Mouse (Mus musculus) liver, adult 2 months (tissue): ENCODE measurements around the gene Dcaf15. TPM values are rescaled to one million over a fixed set of nuclear protein-coding genes. Genes with fewer than 3 reads are reported as not detected.
A peak's percentile ranks its signal among the peaks of the same experiment; 100 is the strongest.

Experiments
- DNase-seq: peaks from one replicate; pipeline ENCODE4 v3.0.0-alpha.2; 2011; ENCODE audit warnings: low read depth, low spot score; ENCODE audit errors: extremely low read depth
- H3K27ac ChIP-seq: fragments of 200-500 bp; replicated peaks from 2 replicates; pipeline ENCODE4 v1.5.1; 2012; ENCODE audit warnings: low read depth, mild to moderate bottlenecking, control low read depth, inconsistent platforms, low read length; ENCODE audit not compliant: insufficient read depth
- H3K27me3 ChIP-seq: fragments of 200-500 bp; 2 replicates; pipeline ENCODE4 v1.6.1; 2012; ENCODE audit warnings: mild to moderate bottlenecking, moderate library complexity, low read length, inconsistent platforms; ENCODE audit not compliant: control insufficient read depth, insufficient read depth
- H3K36me3 ChIP-seq: fragments of 200-500 bp; 2 replicates; pipeline ENCODE4 v1.6.1; 2012; ENCODE audit warnings: low read length, inconsistent platforms; ENCODE audit not compliant: control insufficient read depth, insufficient read depth
- H3K4me1 ChIP-seq: fragments of 200-500 bp; 2 replicates; pipeline ENCODE4 v1.6.1; 2011; ENCODE audit warnings: low read length; ENCODE audit not compliant: control insufficient read depth, insufficient read depth
- H3K4me3 ChIP-seq: fragments of 200-500 bp; 2 replicates; pipeline ENCODE4 v1.5.1; 2011; ENCODE audit warnings: low read depth, mild to moderate bottlenecking, control low read depth, low read length, moderate library complexity; ENCODE audit not compliant: insufficient read depth
- H3K79me2 ChIP-seq: fragments of 200-500 bp; 2 replicates; pipeline ENCODE4 v1.6.1; 2012; ENCODE audit warnings: inconsistent platforms, mild to moderate bottlenecking, low read length, moderate library complexity; ENCODE audit not compliant: control insufficient read depth, insufficient read depth
- H3K9ac ChIP-seq: fragments of 200-500 bp; 2 replicates; pipeline ENCODE4 v1.6.1; 2012; ENCODE audit warnings: low read depth, mild to moderate bottlenecking, control low read depth, inconsistent platforms, low read length
- CTCF ChIP-seq: fragments of 200-500 bp; IDR thresholded peaks from 2 replicates; pipeline ENCODE4 v1.5.1; 2011; ENCODE audit warnings: low read depth, low read length, control low read depth
- POLR2A ChIP-seq: fragments of 200-500 bp; IDR thresholded peaks from 2 replicates; pipeline ENCODE4 v1.6.1; 2011; ENCODE audit warnings: low read length, control low read depth; ENCODE audit not compliant: insufficient read depth; ENCODE audit errors: extremely low read depth
- WGBS: fragments of 180-500 bp; shearing (Covaris S2); methylation state at CpG from one replicate; pipeline ENCODE4 v1.1.7; 2018; 5-methylcytosine and 5-hydroxymethylcytosine counted together
- polyA plus RNA-seq: library from polyadenylated mRNA; depleted of rRNA; stranded (reverse); fragments of >200 nt; gene quantifications from 2 replicates; pipeline ENCODE4 v1.2.3, GENCODE M21; 2012
- total RNA-seq: library from RNA; depleted of rRNA; stranded (reverse); fragments of >200 nt; gene quantifications from 2 replicates; pipeline ENCODE4 v1.2.3, GENCODE M21; 2014

Dcaf15 gene
- total and polyA plus RNA-seq, 2 experiments, result 1.4 to 9.9 TPM

GRCm38 (mm10) chr8:84073230-84073976, 31.2 kb downstream of the Dcaf15 start:
- H3K79me2 ChIP-seq, result peaks cover 30% of the 10 kb centered on the region; the same call in 1 of the 2 replicates
- no peaks in the 10 kb centered on the region for H3K27me3 ChIP-seq
- DNase-seq, result no peak
- H3K4me1 ChIP-seq, result peaks cover 42% of the 10 kb centered on the region
- no peak overlapping the region for H3K4me3 ChIP-seq
- no peak overlapping the region for H3K9ac ChIP-seq
- no peaks in the 10 kb centered on the region for H3K36me3 ChIP-seq
- 85% methylated on average over 10 of the region's 10 CpGs for WGBS
- TF ChIP-seq POLR2A (no peak), CTCF (no peak)
- no peak overlapping the region for H3K27ac ChIP-seq

- H3K79me2 ChIP-seq, result peaks cover 35% of the 10 kb centered on the region; the same call in 1 of the 2 replicates
- H3K9ac ChIP-seq, result no peak overlapping the region
- no peaks in the 10 kb centered on the region for H3K36me3 ChIP-seq
- TF ChIP-seq POLR2A, result no peak
- peak; percentile 16; the same call in 1 of the 2 replicates for TF ChIP-seq CTCF
- peak; percentile 72 for DNase-seq
- no peak overlapping the region for H3K27ac ChIP-seq
- H3K27me3 ChIP-seq, result no peaks in the 10 kb centered on the region
- H3K4me3 ChIP-seq, result no peak overlapping the region
- WGBS, result 61% methylated on average over 10 of the region's 10 CpGs
- H3K4me1 ChIP-seq, result peaks cover 48% of the 10 kb centered on the region
These were observed 32.2 kb downstream of the Dcaf15 start for GRCm38 (mm10) chr8:84072321-84072720.

DNA sequence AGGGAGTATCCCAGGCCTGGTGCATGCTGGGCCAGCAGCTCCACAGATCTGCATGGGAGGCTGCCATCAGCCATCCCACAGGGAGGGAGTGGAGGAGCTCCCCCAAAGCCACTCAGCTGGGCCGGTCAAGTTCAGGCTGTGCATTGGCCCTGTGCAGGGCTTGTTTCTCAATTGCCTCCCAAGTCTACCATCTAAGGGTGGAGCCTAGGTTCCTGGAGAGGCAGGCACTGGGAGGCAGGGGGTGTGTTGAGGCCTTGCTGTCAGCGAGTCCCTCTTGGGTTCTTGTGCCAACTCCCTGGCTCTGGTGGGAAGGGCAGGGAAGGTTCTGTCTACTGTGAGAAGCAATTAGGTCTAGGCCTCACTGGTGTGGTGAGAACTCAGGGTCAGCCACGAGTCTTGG, 32.6 kb downstream of the Dcaf15 start:
- Histone ChIP-seq H3K4me1 (peaks cover 48% of the 10 kb centered on the region), H3K9ac (no peak overlapping the region), H3K79me2 (peaks cover 35% of the 10 kb centered on the region; the same call in 1 of the 2 replicates), H3K36me3 (no peaks in the 10 kb centered on the region), H3K27me3 (no peaks in the 10 kb centered on the region), H3K4me3 (no peak overlapping the region), H3K27ac (no peak overlapping the region)
- no peak for DNase-seq
- TF ChIP-seq CTCF, result no peak
- 41% methylated on average over 3 of the region's 3 CpGs for WGBS

DNA sequence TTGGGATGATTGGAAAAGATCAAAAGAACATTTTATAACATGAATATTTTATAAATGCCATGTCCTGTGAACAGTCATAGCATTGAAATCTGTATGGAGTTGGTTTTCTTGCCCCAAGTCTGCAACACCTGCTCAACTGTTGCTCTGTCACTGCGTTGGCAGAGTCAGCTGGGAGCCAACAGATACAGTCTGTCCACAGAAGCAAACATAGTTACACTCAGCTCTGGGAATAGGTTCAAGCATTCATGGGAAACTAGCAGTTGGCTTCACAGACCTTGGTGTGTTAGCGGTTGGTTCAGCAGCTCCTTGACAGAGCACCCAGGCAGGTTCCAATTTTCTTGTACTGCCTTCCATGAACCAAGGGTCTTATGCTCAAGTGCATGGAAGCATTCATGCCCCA, 33.9 kb downstream of the Dcaf15 start:
- peaks cover 48% of the 10 kb centered on the region for H3K4me1 ChIP-seq
- peak; percentile 77 for DNase-seq
- WGBS, result 28% methylated on average over 2 of the region's 2 CpGs
- no peak overlapping the region for H3K27ac ChIP-seq
- H3K9ac ChIP-seq, result no peak overlapping the region
- H3K27me3 ChIP-seq, result no peaks in the 10 kb centered on the region
- H3K79me2 ChIP-seq, result peaks cover 26% of the 10 kb centered on the region; the same call in 1 of the 2 replicates
- H3K4me3 ChIP-seq, result no peak overlapping the region
- no peaks in the 10 kb centered on the region for H3K36me3 ChIP-seq
- TF ChIP-seq POLR2A, result no peak
- TF ChIP-seq CTCF, result no peak

DNA sequence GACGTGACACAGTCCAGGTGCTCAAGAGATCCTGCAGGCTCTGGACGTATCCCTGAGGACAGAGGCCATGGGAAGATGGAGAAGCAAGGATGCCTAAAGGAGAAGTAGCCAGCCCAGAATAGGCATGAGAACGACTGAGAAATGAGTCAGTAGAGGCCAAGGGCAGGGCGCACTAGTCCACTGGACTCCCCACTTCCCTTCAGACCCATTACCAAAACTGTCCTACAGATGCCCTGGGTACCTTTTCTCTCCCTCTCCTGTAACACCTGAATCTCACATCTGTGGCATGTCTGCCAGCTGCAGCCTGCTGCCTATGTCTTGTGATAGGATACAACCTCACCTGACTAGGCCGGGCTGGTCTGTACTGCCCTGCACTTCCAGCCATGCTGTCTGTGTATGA, 34.3 kb downstream of the Dcaf15 start:
- Histone ChIP-seq H3K27ac (no peak overlapping the region), H3K9ac (no peak overlapping the region), H3K4me1 (peaks cover 48% of the 10 kb centered on the region), H3K36me3 (no peaks in the 10 kb centered on the region), H3K79me2 (peaks cover 24% of the 10 kb centered on the region; the same call in 1 of the 2 replicates), H3K4me3 (no peak overlapping the region), H3K27me3 (no peaks in the 10 kb centered on the region)
- WGBS, result 82% methylated on average over 5 of the region's 5 CpGs
- no peak for TF ChIP-seq POLR2A
- no peak for TF ChIP-seq CTCF
- no peak for DNase-seq

DNA sequence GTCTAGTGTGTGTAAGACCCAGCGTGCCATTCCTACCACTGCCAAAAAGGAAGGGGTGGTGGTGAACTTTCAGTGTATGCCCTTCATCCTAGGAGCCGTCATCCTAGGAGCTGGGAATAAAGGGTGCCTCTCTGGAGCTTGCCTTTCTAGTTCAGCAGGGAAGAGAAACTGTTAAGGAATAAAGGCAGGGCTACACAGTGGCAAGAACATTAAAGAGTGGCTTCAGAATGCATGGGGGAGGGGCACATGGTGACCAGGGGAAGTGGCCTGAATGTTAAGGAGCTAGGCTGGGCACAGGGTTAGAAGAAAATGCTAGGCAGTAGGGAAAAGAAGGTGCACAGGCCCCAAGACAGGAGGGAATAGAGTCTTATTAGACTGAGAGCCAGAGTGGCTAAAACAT, 34.8 kb downstream of the Dcaf15 start:
- H3K4me1 ChIP-seq, result peaks cover 48% of the 10 kb centered on the region
- no peaks in the 10 kb centered on the region for H3K36me3 ChIP-seq
- peaks cover 24% of the 10 kb centered on the region; the same call in 1 of the 2 replicates for H3K79me2 ChIP-seq
- TF ChIP-seq POLR2A, result no peak
- TF ChIP-seq CTCF, result no peak
- H3K4me3 ChIP-seq, result no peak overlapping the region
- no peak overlapping the region for H3K9ac ChIP-seq
- H3K27me3 ChIP-seq, result no peaks in the 10 kb centered on the region
- DNase-seq, result no peak
- no peak overlapping the region for H3K27ac ChIP-seq
- WGBS, result 90% methylated on average over 2 of the region's 2 CpGs
